Mouse (Mus musculus): ENCODE measurements at regions not wholly inside any gene's neighbourhood (a gene's known extent, or its start where the extent isn't known, plus 50 kb on each side); places are given as distances from the start of the nearest gene placed in this dataset.

GRCm38 (mm10) chr14:24731872-24732525, 245.1 kb downstream of the Rps24 start:
- Histone ChIP-seq H3K27ac (ENCODE audit: low read length) (no peak overlapping the region), H3K9ac (ENCODE audit: low read length) (no peak overlapping the region), H3K4me3 (ENCODE audit: low read length) (no peak overlapping the region), H3K36me3 (ENCODE audit: control insufficient read depth, insufficient read depth, low read length) (no peaks in the 10 kb centered on the region), H3K27me3 (ENCODE audit: control insufficient read depth, insufficient read depth, low read depth, low read length) (no peaks in the 10 kb centered on the region), H3K9me3 (ENCODE audit: control insufficient read depth, low read length) (no peaks in the 10 kb centered on the region), H3K4me1 (replicated peaks; ENCODE audit: control insufficient read depth, insufficient read depth, low read length) (no peaks in the 10 kb centered on the region), H3K4me2 (ENCODE audit: low read depth, low read length) (no peak overlapping the region)
- WGBS, result 57% methylated on average over 5 of the region's 5 CpGs
- no peak for ATAC-seq (ENCODE audit: low read depth)

- Histone ChIP-seq H3K4me1 (replicated peaks; ENCODE audit: control insufficient read depth, insufficient read depth, low read length) (no peaks in the 10 kb centered on the region), H3K27me3 (ENCODE audit: control insufficient read depth, insufficient read depth, low read depth, low read length) (no peaks in the 10 kb centered on the region), H3K9ac (ENCODE audit: low read length) (no peak overlapping the region), H3K4me2 (ENCODE audit: low read depth, low read length) (no peak overlapping the region), H3K9me3 (ENCODE audit: control insufficient read depth, low read length) (no peaks in the 10 kb centered on the region), H3K27ac (ENCODE audit: low read length) (no peak overlapping the region), H3K4me3 (ENCODE audit: low read length) (no peak overlapping the region), H3K36me3 (ENCODE audit: control insufficient read depth, insufficient read depth, low read length) (no peaks in the 10 kb centered on the region)
- ATAC-seq (ENCODE audit: low read depth), result no peak
- 76% methylated on average over 7 of the region's 7 CpGs for WGBS
Observed at GRCm38 (mm10) chr14:24733326-24733725, 246.4 kb downstream of the Rps24 start.

GRCm38 (mm10) chr14:24738869-24739268, 251.9 kb downstream of the Rps24 start:
- no peaks in the 10 kb centered on the region for H3K9me3 ChIP-seq (ENCODE audit: control insufficient read depth, low read length)
- H3K27me3 ChIP-seq (ENCODE audit: control insufficient read depth, insufficient read depth, low read depth, low read length), result no peaks in the 10 kb centered on the region
- no peaks in the 10 kb centered on the region for H3K4me1 ChIP-seq (replicated peaks; ENCODE audit: control insufficient read depth, insufficient read depth, low read length)
- H3K36me3 ChIP-seq (ENCODE audit: control insufficient read depth, insufficient read depth, low read length), result no peaks in the 10 kb centered on the region
- no peak overlapping the region for H3K9ac ChIP-seq (ENCODE audit: low read length)
- no peak for ATAC-seq (ENCODE audit: low read depth)
- H3K27ac ChIP-seq (ENCODE audit: low read length), result no peak overlapping the region
- no peak overlapping the region for H3K4me2 ChIP-seq (ENCODE audit: low read depth, low read length)
- H3K4me3 ChIP-seq (ENCODE audit: low read length), result no peak overlapping the region

- Histone ChIP-seq H3K4me2 (ENCODE audit: low read depth, low read length) (no peak overlapping the region), H3K36me3 (ENCODE audit: control insufficient read depth, insufficient read depth, low read length) (no peaks in the 10 kb centered on the region), H3K9ac (ENCODE audit: low read length) (no peak overlapping the region), H3K4me1 (replicated peaks; ENCODE audit: control insufficient read depth, insufficient read depth, low read length) (peaks cover 19% of the 10 kb centered on the region), H3K27ac (ENCODE audit: low read length) (no peak overlapping the region), H3K4me3 (ENCODE audit: low read length) (no peak overlapping the region), H3K27me3 (ENCODE audit: control insufficient read depth, insufficient read depth, low read depth, low read length) (no peaks in the 10 kb centered on the region), H3K9me3 (ENCODE audit: control insufficient read depth, low read length) (no peaks in the 10 kb centered on the region)
- no peak for ATAC-seq (ENCODE audit: low read depth)
- WGBS, result 88% methylated on average over 2 of the region's 2 CpGs
Observed at GRCm38 (mm10) chr14:24744451-24744850, 257.5 kb downstream of the Rps24 start.

- Histone ChIP-seq H3K9ac (ENCODE audit: low read length) (no peak overlapping the region), H3K27me3 (ENCODE audit: control insufficient read depth, insufficient read depth, low read depth, low read length) (no peaks in the 10 kb centered on the region), H3K4me1 (replicated peaks; ENCODE audit: control insufficient read depth, insufficient read depth, low read length) (peaks cover 19% of the 10 kb centered on the region), H3K4me2 (ENCODE audit: low read depth, low read length) (no peak overlapping the region), H3K9me3 (ENCODE audit: control insufficient read depth, low read length) (no peaks in the 10 kb centered on the region), H3K4me3 (ENCODE audit: low read length) (no peak overlapping the region), H3K27ac (ENCODE audit: low read length) (no peak overlapping the region), H3K36me3 (ENCODE audit: control insufficient read depth, insufficient read depth, low read length) (no peaks in the 10 kb centered on the region)
- 4% methylated on average over 3 of the region's 3 CpGs for WGBS
- 0 out of 2 replicates have a peak, but pooled peaks have one; percentile 18 for ATAC-seq (ENCODE audit: low read depth)
Observed at GRCm38 (mm10) chr14:24745730-24746129, 258.8 kb downstream of the Rps24 start.

GRCm38 (mm10) chr14:24747471-24747795, 260.5 kb downstream of the Rps24 start:
- no peaks in the 10 kb centered on the region for H3K36me3 ChIP-seq (ENCODE audit: control insufficient read depth, insufficient read depth, low read length)
- WGBS, result 29% methylated on average over 4 of the region's 4 CpGs
- H3K27me3 ChIP-seq (ENCODE audit: control insufficient read depth, insufficient read depth, low read depth, low read length), result no peaks in the 10 kb centered on the region
- no peak overlapping the region for H3K4me2 ChIP-seq (ENCODE audit: low read depth, low read length)
- H3K4me1 ChIP-seq (replicated peaks; ENCODE audit: control insufficient read depth, insufficient read depth, low read length), result peaks cover 19% of the 10 kb centered on the region
- H3K9me3 ChIP-seq (ENCODE audit: control insufficient read depth, low read length), result no peaks in the 10 kb centered on the region
- ATAC-seq (ENCODE audit: low read depth), result no peak
- peak overlapping the region; percentile 90 for H3K27ac ChIP-seq (ENCODE audit: low read length)
- no peak overlapping the region for H3K4me3 ChIP-seq (ENCODE audit: low read length)
- peak overlapping the region; percentile 32; the same call in 1 of the 2 replicates for H3K9ac ChIP-seq (ENCODE audit: low read length)

- ATAC-seq (ENCODE audit: low read depth), result peak; percentile 95
Observed at GRCm38 (mm10) chr14:24747796-24748496, 261.0 kb downstream of the Rps24 start.

GRCm38 (mm10) chr14:24748497-24748862, 261.6 kb downstream of the Rps24 start:
- H3K9me3 ChIP-seq (ENCODE audit: control insufficient read depth, low read length), result no peaks in the 10 kb centered on the region
- no peak overlapping the region for H3K9ac ChIP-seq (ENCODE audit: low read length)
- ATAC-seq (ENCODE audit: low read depth), result no peak
- peaks cover 19% of the 10 kb centered on the region for H3K4me1 ChIP-seq (replicated peaks; ENCODE audit: control insufficient read depth, insufficient read depth, low read length)
- no peaks in the 10 kb centered on the region for H3K36me3 ChIP-seq (ENCODE audit: control insufficient read depth, insufficient read depth, low read length)
- peak overlapping the region; percentile 90 for H3K27ac ChIP-seq (ENCODE audit: low read length)
- H3K4me2 ChIP-seq (ENCODE audit: low read depth, low read length), result no peak overlapping the region
- no peak overlapping the region for H3K4me3 ChIP-seq (ENCODE audit: low read length)
- no peaks in the 10 kb centered on the region for H3K27me3 ChIP-seq (ENCODE audit: control insufficient read depth, insufficient read depth, low read depth, low read length)
- WGBS, result 65% methylated on average over 2 of the region's 2 CpGs

More at GRCm38 (mm10) chr14:24747796-24748496, 261.0 kb downstream of the Rps24 start:
- H3K9ac ChIP-seq (ENCODE audit: low read length), result peak overlapping the region; percentile 32; the same call in 1 of the 2 replicates
- no peaks in the 10 kb centered on the region for H3K27me3 ChIP-seq (ENCODE audit: control insufficient read depth, insufficient read depth, low read depth, low read length)
- peaks cover 19% of the 10 kb centered on the region for H3K4me1 ChIP-seq (replicated peaks; ENCODE audit: control insufficient read depth, insufficient read depth, low read length)
- no peak overlapping the region for H3K4me2 ChIP-seq (ENCODE audit: low read depth, low read length)
- no peaks in the 10 kb centered on the region for H3K36me3 ChIP-seq (ENCODE audit: control insufficient read depth, insufficient read depth, low read length)
- peak overlapping the region; percentile 90 for H3K27ac ChIP-seq (ENCODE audit: low read length)
- H3K9me3 ChIP-seq (ENCODE audit: control insufficient read depth, low read length), result no peaks in the 10 kb centered on the region
- H3K4me3 ChIP-seq (ENCODE audit: low read length), result no peak overlapping the region
- WGBS, result 22% methylated on average over 7 of the region's 7 CpGs

GRCm38 (mm10) chr14:24749313-24749712, 262.4 kb downstream of the Rps24 start:
- H3K27ac ChIP-seq (ENCODE audit: low read length), result no peak overlapping the region
- WGBS, result 80% methylated on average over 9 of the region's 9 CpGs
- H3K4me3 ChIP-seq (ENCODE audit: low read length), result no peak overlapping the region
- no peaks in the 10 kb centered on the region for H3K27me3 ChIP-seq (ENCODE audit: control insufficient read depth, insufficient read depth, low read depth, low read length)
- no peak overlapping the region for H3K4me2 ChIP-seq (ENCODE audit: low read depth, low read length)
- H3K9ac ChIP-seq (ENCODE audit: low read length), result no peak overlapping the region
- H3K9me3 ChIP-seq (ENCODE audit: control insufficient read depth, low read length), result no peaks in the 10 kb centered on the region
- no peaks in the 10 kb centered on the region for H3K36me3 ChIP-seq (ENCODE audit: control insufficient read depth, insufficient read depth, low read length)
- peaks cover 19% of the 10 kb centered on the region for H3K4me1 ChIP-seq (replicated peaks; ENCODE audit: control insufficient read depth, insufficient read depth, low read length)
- ATAC-seq (ENCODE audit: low read depth), result no peak
